11 mouse cellular contexts compared by ENCODE assay signal in the genomic region with DNA sequence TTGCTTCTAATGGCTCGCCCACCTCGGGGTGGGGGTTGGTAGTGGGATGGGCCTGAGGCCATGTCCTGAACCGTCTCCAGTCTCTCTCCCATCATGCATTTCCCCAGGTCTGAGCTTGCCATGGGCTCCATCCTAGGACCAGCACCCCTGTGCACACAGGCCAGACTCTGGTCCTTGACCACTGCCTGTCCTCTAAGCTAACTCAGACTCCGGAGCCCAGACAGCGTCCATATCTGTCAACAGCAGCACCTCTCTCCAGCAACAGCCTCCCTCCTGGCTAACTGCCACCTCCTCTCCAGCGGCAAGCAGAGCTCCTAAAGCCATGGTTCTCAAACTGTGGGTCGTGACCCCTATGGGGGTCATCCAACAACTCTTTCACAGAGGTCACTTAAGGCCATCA. TPM values are rescaled to one million over a fixed set of nuclear protein-coding genes. Genes with fewer than 3 reads are reported as not detected.
DNase-seq lines count a peak whose midpoint lies in the region; ATAC-seq and TF ChIP-seq lines count a peak whose summit lies in the region.
"Had no signal": no experiment of that assay in that cellular context is flagged by ENCODE, and none has a peak within 500 bp of the region (broad histone marks: within the 10 kb centered on the region; RNA-seq: fewer than 3 reads in every experiment).

No protein-coding gene starts in this region.

- no peak for ATAC-seq in heart, embryonic 15.5 days (replicated peaks; ENCODE audit: insufficient number of reproducible peaks, insufficient read depth, low FRiP score, low read depth)
- ATAC-seq in forebrain, embryonic 12.5 days (ENCODE audit: low FRiP score) = peak; percentile 15; the same call in 1 of the 2 replicates
- ATAC-seq in frontal cortex, adult (ENCODE audit: low TSS enrichment) = no peak

- in situ Hi-C loops in ES-E14 (cut with MboI; ENCODE audit: low sequenced_read_pairs in 2 of 2, unreplicated experiment in 2 of 2) = no loop called here

- H3K27me3 ChIP-seq in heart, embryonic 15.5 days = peaks cover 67% of the 10 kb centered on the region
- H3K27me3 ChIP-seq in forebrain, embryonic 12.5 days = peaks cover 91% of the 10 kb centered on the region

- intact Hi-C loops in heart, postnatal 36 days (cut with DNase I) = no loop called here
- intact Hi-C loops in left cerebral cortex, postnatal 14 days (cut with DNase I) = no loop called here

- no peak overlapping the region for H3K27ac ChIP-seq in heart, embryonic 15.5 days
- no peak overlapping the region for H3K27ac ChIP-seq in ES-E14 (ENCODE audit: insufficient read depth, low read depth, low read length, poor library complexity, severe bottlenecking)
- 0 out of 2 replicates have a peak overlapping the region, but pooled peaks have one; percentile 6 for H3K27ac ChIP-seq in forebrain, embryonic 12.5 days
- H3K27ac ChIP-seq: kidney, postnatal 0 days had no signal

- peaks cover 14% of the 10 kb centered on the region for H3K4me1 ChIP-seq in heart, embryonic 15.5 days (replicated peaks)
- peaks cover 3 to 29% of the 10 kb centered on the region in 2 experiments for H3K4me1 ChIP-seq in ES-E14 (ENCODE audit: control insufficient read depth in 2 of 2, insufficient read depth in 2 of 2, low read length in 2 of 2, poor library complexity in 1 of 2)
- H3K4me1 ChIP-seq in forebrain, embryonic 12.5 days = peaks cover 27% of the 10 kb centered on the region

- no peaks in the 10 kb centered on the region for H3K9me3 ChIP-seq in heart, embryonic 15.5 days (replicated peaks)
- H3K9me3 ChIP-seq in ES-E14 (ENCODE audit: control insufficient read depth, insufficient read depth, low read depth, low read length) = no peaks in the 10 kb centered on the region
- H3K9me3 ChIP-seq in forebrain, embryonic 12.5 days = no peaks in the 10 kb centered on the region

- DNase-seq in heart, postnatal 36 days = no peak
- no peak for DNase-seq in ES-E14 (ENCODE audit: low read depth, low spot score)
- peak; percentile 13 for DNase-seq in lung, postnatal 36 days
- DNase-seq in left cerebral cortex, postnatal 14 days (ENCODE audit: low spot score in 2 of 2) = no peak
- no peak for DNase-seq in right cerebral cortex, adult 2 months (ENCODE audit: low spot score in 2 of 2)

- WGBS in heart, embryonic 15.5 days = 9% methylated on average over 7 of the region's 7 CpGs
- 12% methylated on average over 7 of the region's 7 CpGs for WGBS in forebrain, embryonic 12.5 days

- H3K36me3 ChIP-seq in heart, embryonic 15.5 days = no peaks in the 10 kb centered on the region
- no peaks in the 10 kb centered on the region for H3K36me3 ChIP-seq in ES-E14 (ENCODE audit: control insufficient read depth, insufficient read depth, low read length, poor library complexity, severe bottlenecking)
- H3K36me3 ChIP-seq in forebrain, embryonic 12.5 days (replicated peaks) = no peaks in the 10 kb centered on the region

- H3K9ac ChIP-seq in heart, embryonic 15.5 days = no peak overlapping the region
- H3K9ac ChIP-seq in ES-E14 (ENCODE audit: insufficient read depth, low read depth, low read length, poor library complexity, severe bottlenecking) = no peak overlapping the region
- H3K9ac ChIP-seq in forebrain, embryonic 12.5 days = 0 out of 2 replicates have a peak overlapping the region, but pooled peaks have one; percentile 18

- peak overlapping the region; percentile 51 for H3K4me2 ChIP-seq in heart, embryonic 15.5 days
- peak overlapping the region; percentile 55; the same call in 1 of the 2 replicates for H3K4me2 ChIP-seq in forebrain, embryonic 12.5 days

- no peak overlapping the region for H3K4me3 ChIP-seq in heart, embryonic 15.5 days
- H3K4me3 ChIP-seq in ES-E14 (ENCODE audit: insufficient read depth in 1 of 2, low read depth in 1 of 2, low read length in 2 of 2, poor library complexity in 1 of 2, severe bottlenecking in 1 of 2) = peak overlapping the region in 1 of 2 experiments; percentile 33; a peak in 2 of 4 replicates
- peak overlapping the region; percentile 22; the same call in 1 of the 2 replicates for H3K4me3 ChIP-seq in forebrain, embryonic 12.5 days (replicated peaks)

TF ChIP-seq in ES-E14, 5 proteins besides CTCF, POLR2A, EP300 and RAD21:
- TF ChIP-seq CHD2 (IDR thresholded peaks at IDR 0.05; ENCODE audit: low read depth, low read length) (0 out of 2 replicates have a peak, but pooled peaks have one; percentile 42), HCFC1 (IDR thresholded peaks at IDR 0.05; ENCODE audit: borderline replicate concordance, insufficient read depth, low read length) (no peak), MAFK (IDR thresholded peaks at IDR 0.05; ENCODE audit: insufficient read depth, low read depth, low read length) (no peak)

RNA-seq across cellular contexts. Expression of a gene that starts 14.4 kb away (rescaled TPM):
- not detected in 2 replicates for polyA plus RNA-seq in heart, embryonic 15.5 days (2015; fragmentation: Nextera tagmentation; extraction: Ambion mirVana)
- total RNA-seq in heart, postnatal 36 days (2021) = not detected
- not detected in 2 replicates for total RNA-seq in ES-E14 (2012; rRNA removed)
- not detected in 2 replicates for polyA plus RNA-seq in forebrain, embryonic 12.5 days (2016; fragmentation: Nextera tagmentation; extraction: Ambion mirVana)
- total RNA-seq in left cerebral cortex, postnatal 14 days (2021) = not detected
- total RNA-seq: CH12.LX had no signal
- polyA plus RNA-seq: kidney, postnatal 0 days; liver, embryonic 16.5 days had no signal

RNA-seq across cellular contexts. Expression of a gene that starts 42.8 kb away (rescaled TPM):
- polyA plus RNA-seq in heart, embryonic 15.5 days (2015; fragmentation: Nextera tagmentation; extraction: Ambion mirVana) = 14.0 and 20.4 TPM in 2 replicates
- total RNA-seq in heart, postnatal 36 days (2021) = 10 to 100 TPM; 17.3 to 20.1 TPM
- 1.3 and 5.4 TPM in 2 replicates for total RNA-seq in ES-E14 (2012; rRNA removed)
- polyA plus RNA-seq in forebrain, embryonic 12.5 days (2016; fragmentation: Nextera tagmentation; extraction: Ambion mirVana) = 9.4 and 14.6 TPM in 2 replicates
- 1 to 10 TPM; 4.9 to 6.2 TPM for total RNA-seq in left cerebral cortex, postnatal 14 days (2021)
- total RNA-seq: CH12.LX had no signal
